Mouse (Mus musculus): ENCODE measurements at regions not wholly inside any gene's neighbourhood (a gene's known extent, or its start where the extent isn't known, plus 50 kb on each side); places are given as distances from the start of the nearest gene placed in this dataset.
"Not testable (repeated sequence)": the region's sequence is repeated elsewhere in the genome, so short reads cannot be mapped to it uniquely, and the experiment has no call there.

GRCm38 (mm10) chr13:103623810-103624209, 150.6 kb downstream of the Srek1 start:
- no peak overlapping the region for H3K27ac ChIP-seq (ENCODE audit: control insufficient read depth, insufficient read depth, low read length)
- H3K4me3 ChIP-seq (ENCODE audit: control insufficient read depth, insufficient read depth, low read length), result no peak overlapping the region
- no peaks in the 10 kb centered on the region for H3K4me1 ChIP-seq (replicated peaks; ENCODE audit: control insufficient read depth, insufficient read depth, low read length)
- DNase-seq, result no peak
- TF ChIP-seq CTCF (IDR thresholded peaks at IDR 0.05; ENCODE audit: borderline replicate concordance, control insufficient read depth, extremely low read depth, insufficient read depth, low read length, poor library complexity) (no peak), POLR2A (IDR thresholded peaks at IDR 0.05; ENCODE audit: control insufficient read depth, extremely low read depth, insufficient read depth, low read length, poor library complexity) (no peak)
- 85% methylated on average over 2 of the region's 2 CpGs for WGBS
- no peaks in the 10 kb centered on the region for H3K27me3 ChIP-seq (ENCODE audit: control insufficient read depth, insufficient read depth, low read length)
- H3K36me3 ChIP-seq (ENCODE audit: control insufficient read depth, insufficient read depth, low read length), result no peaks in the 10 kb centered on the region

- WGBS, result 86% methylated on average over 6 of the region's 6 CpGs
- H3K27ac ChIP-seq (ENCODE audit: control insufficient read depth, insufficient read depth, low read length), result no peak overlapping the region
- no peak for TF ChIP-seq CTCF (IDR thresholded peaks at IDR 0.05; ENCODE audit: borderline replicate concordance, control insufficient read depth, extremely low read depth, insufficient read depth, low read length, poor library complexity)
- no peak for TF ChIP-seq POLR2A (IDR thresholded peaks at IDR 0.05; ENCODE audit: control insufficient read depth, extremely low read depth, insufficient read depth, low read length, poor library complexity)
These were observed 151.1 kb downstream of the Srek1 start for GRCm38 (mm10) chr13:103623319-103623718.

GRCm38 (mm10) chr13:103622324-103622723, 152.1 kb downstream of the Srek1 start:
- H3K27ac ChIP-seq (ENCODE audit: control insufficient read depth, insufficient read depth, low read length), result no peak overlapping the region
- no peak for DNase-seq
- WGBS, result 73% methylated on average over 5 of the region's 5 CpGs
- TF ChIP-seq CTCF (IDR thresholded peaks at IDR 0.05; ENCODE audit: borderline replicate concordance, control insufficient read depth, extremely low read depth, insufficient read depth, low read length, poor library complexity), result no peak
- TF ChIP-seq POLR2A (IDR thresholded peaks at IDR 0.05; ENCODE audit: control insufficient read depth, extremely low read depth, insufficient read depth, low read length, poor library complexity), result no peak
- no peak overlapping the region for H3K4me3 ChIP-seq (ENCODE audit: control insufficient read depth, insufficient read depth, low read length)
- no peaks in the 10 kb centered on the region for H3K36me3 ChIP-seq (ENCODE audit: control insufficient read depth, insufficient read depth, low read length)
- no peaks in the 10 kb centered on the region for H3K27me3 ChIP-seq (ENCODE audit: control insufficient read depth, insufficient read depth, low read length)
- no peaks in the 10 kb centered on the region for H3K4me1 ChIP-seq (replicated peaks; ENCODE audit: control insufficient read depth, insufficient read depth, low read length)

More at GRCm38 (mm10) chr13:103623319-103623718, 151.1 kb downstream of the Srek1 start:
- Histone ChIP-seq H3K4me3 (ENCODE audit: control insufficient read depth, insufficient read depth, low read length) (no peak overlapping the region), H3K4me1 (replicated peaks; ENCODE audit: control insufficient read depth, insufficient read depth, low read length) (no peaks in the 10 kb centered on the region), H3K36me3 (ENCODE audit: control insufficient read depth, insufficient read depth, low read length) (no peaks in the 10 kb centered on the region), H3K27me3 (ENCODE audit: control insufficient read depth, insufficient read depth, low read length) (no peaks in the 10 kb centered on the region)
- no peak for DNase-seq

GRCm38 (mm10) chr13:103620958-103621357, 153.4 kb downstream of the Srek1 start:
- not testable (repeated sequence) for H3K4me1 ChIP-seq (replicated peaks; ENCODE audit: control insufficient read depth, insufficient read depth, low read length); H3K4me3 ChIP-seq (ENCODE audit: control insufficient read depth, insufficient read depth, low read length); H3K36me3 ChIP-seq (ENCODE audit: control insufficient read depth, insufficient read depth, low read length); H3K27ac ChIP-seq (ENCODE audit: control insufficient read depth, insufficient read depth, low read length); H3K27me3 ChIP-seq (ENCODE audit: control insufficient read depth, insufficient read depth, low read length); DNase-seq
- 88% methylated on average over 5 of the region's 5 CpGs for WGBS

- TF ChIP-seq CTCF (IDR thresholded peaks at IDR 0.05; ENCODE audit: borderline replicate concordance, control insufficient read depth, extremely low read depth, insufficient read depth, low read length, poor library complexity), result no peak
- no peak for TF ChIP-seq POLR2A (IDR thresholded peaks at IDR 0.05; ENCODE audit: control insufficient read depth, extremely low read depth, insufficient read depth, low read length, poor library complexity)
These were observed 161.1 kb downstream of the Srek1 start for GRCm38 (mm10) chr13:103613333-103613725.

GRCm38 (mm10) chr13:103612720-103613332, 161.6 kb downstream of the Srek1 start:
- 86% methylated on average over 11 of the region's 11 CpGs for WGBS
- DNase-seq, result no peak
- Histone ChIP-seq H3K4me1 (replicated peaks; ENCODE audit: control insufficient read depth, insufficient read depth, low read length) (no peaks in the 10 kb centered on the region), H3K4me3 (ENCODE audit: control insufficient read depth, insufficient read depth, low read length) (no peak overlapping the region), H3K36me3 (ENCODE audit: control insufficient read depth, insufficient read depth, low read length) (no peaks in the 10 kb centered on the region), H3K27ac (ENCODE audit: control insufficient read depth, insufficient read depth, low read length) (no peak overlapping the region), H3K27me3 (ENCODE audit: control insufficient read depth, insufficient read depth, low read length) (no peaks in the 10 kb centered on the region)
- no peak for TF ChIP-seq POLR2A (IDR thresholded peaks at IDR 0.05; ENCODE audit: control insufficient read depth, extremely low read depth, insufficient read depth, low read length, poor library complexity)
- no peak for TF ChIP-seq CTCF (IDR thresholded peaks at IDR 0.05; ENCODE audit: borderline replicate concordance, control insufficient read depth, extremely low read depth, insufficient read depth, low read length, poor library complexity)

More at GRCm38 (mm10) chr13:103613333-103613725, 161.1 kb downstream of the Srek1 start:
- H3K4me1 ChIP-seq (replicated peaks; ENCODE audit: control insufficient read depth, insufficient read depth, low read length), result no peaks in the 10 kb centered on the region
- no peak for DNase-seq
- no peak overlapping the region for H3K4me3 ChIP-seq (ENCODE audit: control insufficient read depth, insufficient read depth, low read length)
- no peak overlapping the region for H3K27ac ChIP-seq (ENCODE audit: control insufficient read depth, insufficient read depth, low read length)
- no peaks in the 10 kb centered on the region for H3K36me3 ChIP-seq (ENCODE audit: control insufficient read depth, insufficient read depth, low read length)
- 88% methylated on average over 10 of the region's 10 CpGs for WGBS
- H3K27me3 ChIP-seq (ENCODE audit: control insufficient read depth, insufficient read depth, low read length), result no peaks in the 10 kb centered on the region

GRCm38 (mm10) chr13:103602302-103602701, 172.1 kb downstream of the Srek1 start:
- DNase-seq, result no peak
- H3K4me1 ChIP-seq (replicated peaks; ENCODE audit: control insufficient read depth, insufficient read depth, low read length), result no peaks in the 10 kb centered on the region
- TF ChIP-seq POLR2A (IDR thresholded peaks at IDR 0.05; ENCODE audit: control insufficient read depth, extremely low read depth, insufficient read depth, low read length, poor library complexity) (no peak), CTCF (IDR thresholded peaks at IDR 0.05; ENCODE audit: borderline replicate concordance, control insufficient read depth, extremely low read depth, insufficient read depth, low read length, poor library complexity) (no peak)
- WGBS, result 97% methylated on average over 5 of the region's 5 CpGs
- H3K27me3 ChIP-seq (ENCODE audit: control insufficient read depth, insufficient read depth, low read length), result no peaks in the 10 kb centered on the region
- H3K36me3 ChIP-seq (ENCODE audit: control insufficient read depth, insufficient read depth, low read length), result no peaks in the 10 kb centered on the region
- H3K4me3 ChIP-seq (ENCODE audit: control insufficient read depth, insufficient read depth, low read length), result no peak overlapping the region
- no peak overlapping the region for H3K27ac ChIP-seq (ENCODE audit: control insufficient read depth, insufficient read depth, low read length)
